Mouse (Mus musculus) myocyte (in vitro differentiated cells): ENCODE data around the gene Vmn1r5.

Source experiments
- CEBPB ChIP-seq: IDR thresholded peaks from 2 replicates; pipeline ENCODE4 v1.6.1; 2011; ENCODE audit warnings: mild to moderate bottlenecking, moderate library complexity; ENCODE audit not compliant: poor library complexity, insufficient read depth, severe bottlenecking
- E2F4 ChIP-seq: IDR thresholded peaks from one replicate; pipeline ENCODE4 v1.6.1; 2011; ENCODE audit warnings: mild to moderate bottlenecking, control low read depth, moderate library complexity; ENCODE audit not compliant: insufficient read depth
- MAX ChIP-seq: IDR thresholded peaks from one replicate; pipeline ENCODE4 v1.6.1; 2011; ENCODE audit warnings: low read depth, mild to moderate bottlenecking, control low read depth
- POLR2A ChIP-seq: IDR thresholded peaks from one replicate; pipeline ENCODE4 v1.6.1; 2011; ENCODE audit warnings: low read depth, mild to moderate bottlenecking, control low read depth, moderate library complexity; ENCODE audit not compliant: insufficient read length
- POLR2AphosphoS2 ChIP-seq: IDR thresholded peaks from one replicate; pipeline ENCODE4 v1.6.1; 2011; ENCODE audit warnings: low read depth, control low read depth; ENCODE audit not compliant: insufficient read length
- TCF12 ChIP-seq: IDR thresholded peaks from one replicate; pipeline ENCODE4 v1.6.1; 2011; ENCODE audit warnings: mild to moderate bottlenecking, control low read depth; ENCODE audit not compliant: poor library complexity, insufficient read depth, severe bottlenecking
- USF1 ChIP-seq: IDR thresholded peaks from one replicate; pipeline ENCODE4 v1.6.1; 2011; ENCODE audit warnings: low read depth, mild to moderate bottlenecking, control low read depth, moderate library complexity

- TF ChIP-seq POLR2A: no peak
- TF ChIP-seq CEBPB: no peak
- no peak for TF ChIP-seq TCF12
- TF ChIP-seq POLR2AphosphoS2: no peak
- no peak for TF ChIP-seq MAX
- no peak for TF ChIP-seq E2F4
- TF ChIP-seq USF1: no peak
These were observed 46.7 kb upstream of the Vmn1r5 start for GRCm38 (mm10) chr6:56923331-56923725.
